ENCODE assay signal across 9 mouse cellular contexts in genomic region chr6:51545219-51545859, GRCm38 (mm10). TPM values are rescaled to one million over a fixed set of nuclear protein-coding genes. Genes with fewer than 3 reads are reported as not detected.
A peak's percentile ranks its signal among the peaks of the same experiment; 100 is the strongest.
DNase-seq lines count a peak whose midpoint lies in the region; ATAC-seq lines count a peak whose summit lies in the region.
"Had no signal": no experiment of that assay in that cellular context is flagged by ENCODE, and none has a peak within 500 bp of the region (broad histone marks: within the 10 kb centered on the region; RNA-seq: fewer than 3 reads in every experiment).

No protein-coding gene starts in this region.

- no peak overlapping the region for H3K4me2 ChIP-seq in neural tube, embryonic 15.5 days
- H3K4me2 ChIP-seq: limb, embryonic 15.5 days had no signal

- peak; percentile 52 for DNase-seq in gastrocnemius, adult 18-20 months (ENCODE audit: low spot score)
- DNase-seq in gastrocnemius, postnatal 4 days (ENCODE audit: low spot score in 2 of 2), result no peak
- DNase-seq in ES-CJ7 (ENCODE audit: low read depth, low spot score), result peak; percentile 46
- peak; percentile 39 for DNase-seq in kidney, postnatal 14 days
- DNase-seq in naive thymus-derived CD4-positive, alpha-beta T cell, adult 2 months (ENCODE audit: low read depth), result peak; percentile 80
- DNase-seq in layer of hippocampus, adult 18-20 months (ENCODE audit: low spot score in 2 of 2), result no peak

- no peaks in the 10 kb centered on the region for H3K27me3 ChIP-seq in neural tube, embryonic 15.5 days (replicated peaks)
- H3K27me3 ChIP-seq: limb, embryonic 15.5 days had no signal

- no peaks in the 10 kb centered on the region for H3K36me3 ChIP-seq in neural tube, embryonic 15.5 days
- H3K36me3 ChIP-seq: limb, embryonic 15.5 days had no signal

- peaks cover 11% of the 10 kb centered on the region; the same call in 1 of the 2 replicates for H3K4me1 ChIP-seq in neural tube, embryonic 15.5 days

- no peak overlapping the region for H3K27ac ChIP-seq in neural tube, embryonic 15.5 days (replicated peaks)
- H3K27ac ChIP-seq: limb, embryonic 15.5 days had no signal

- H3K4me3 ChIP-seq in neural tube, embryonic 15.5 days (replicated peaks), result no peak overlapping the region
- H3K4me3 ChIP-seq: limb, embryonic 15.5 days had no signal

- peak; percentile 71 for ATAC-seq in granulocyte monocyte progenitor cell, adult 5-6 weeks (replicated peaks; ENCODE audit: poor library complexity, severe bottlenecking)
- no peak for ATAC-seq in neural tube, embryonic 15.5 days (ENCODE audit: low FRiP score)

- H3K9me3 ChIP-seq in neural tube, embryonic 15.5 days (replicated peaks), result no peaks in the 10 kb centered on the region
- H3K9me3 ChIP-seq: limb, embryonic 15.5 days had no signal

- H3K9ac ChIP-seq in neural tube, embryonic 15.5 days (replicated peaks), result no peak overlapping the region
- H3K9ac ChIP-seq: limb, embryonic 15.5 days had no signal

- WGBS in neural tube, embryonic 15.5 days, result 80% methylated on average over 11 of the region's 11 CpGs

RNA-seq across cellular contexts. Expression of gene Snx10, which starts 21.6 kb away (rescaled TPM):
- total RNA-seq in gastrocnemius, adult 18-20 months (2021), result 1 to 10 TPM; 6.5 to 8.2 TPM
- total RNA-seq in gastrocnemius, postnatal 4 days (2021), result 1 to 10 TPM; 4.9 to 5.0 TPM
- 54.5 and 58.4 TPM in 2 replicates for total RNA-seq in granulocyte monocyte progenitor cell, adult 5-6 weeks (2014; fragmentation: Nextera tagmentation)
- total RNA-seq in granulocyte monocyte progenitor cell, adult 5-6 weeks (2017), result 57.2 and 65.3 TPM in 2 replicates
- polyA plus RNA-seq in neural tube, embryonic 15.5 days (2015; fragmentation: Nextera tagmentation; extraction: Ambion mirVana), result 55.6 and 63.4 TPM in 2 replicates
- 100 to 1,000 TPM; 101 to 110 TPM for total RNA-seq in layer of hippocampus, adult 18-20 months (2021)

Comparison
In these comparisons a context has a peak if more than half of its experiments do, and no peak if none do; other contexts are left out.
1. DNase-seq: peak in gastrocnemius, adult 18-20 months (single experiment), ES-CJ7 (single experiment), kidney, postnatal 14 days (single experiment) and naive thymus-derived CD4-positive, alpha-beta T cell, adult 2 months (single experiment); none in gastrocnemius, postnatal 4 days (0 of 2) and layer of hippocampus, adult 18-20 months (0 of 2).
2. RNA of gene Snx10, which starts 21.6 kb away (total RNA-seq): 101 to 110 TPM in layer of hippocampus, adult 18-20 months and 54.5 to 65.3 TPM in granulocyte monocyte progenitor cell, adult 5-6 weeks; 6.5 to 8.2 TPM in gastrocnemius, adult 18-20 months and 4.9 to 5.0 TPM in gastrocnemius, postnatal 4 days; every median in the first group is over 4 times any median in the second.